Mouse (Mus musculus): ENCODE results near the gene Tex101. TPM values are rescaled to one million over a fixed set of nuclear protein-coding genes. Genes with fewer than 3 reads are reported as not detected.
"Not testable (repeated sequence)": the region's sequence is repeated elsewhere in the genome, so short reads cannot be mapped to it uniquely, and the experiment has no call there.

Tex101 gene
- total and polyA plus RNA-seq, 3 experiments, result not detected

GRCm38 (mm10) chr7:24621193-24621592 is 55.3 kb downstream of the Tex101 start:
- no peak overlapping the region for H3K27ac ChIP-seq (ENCODE audit: insufficient read depth, low read depth)
- no peaks in the 10 kb centered on the region for H3K27me3 ChIP-seq (replicated peaks)
- no peaks in the 10 kb centered on the region for H3K79me2 ChIP-seq (replicated peaks; ENCODE audit: control insufficient read depth, extremely low read depth, insufficient read depth, poor library complexity, severe bottlenecking)
- H3K4me3 ChIP-seq (replicated peaks in 1 of 3; ENCODE audit: low read depth in 2 of 3, low read length in 2 of 3, poor library complexity in 1 of 3), result no peak overlapping the region
- DNase-seq (ENCODE audit: extremely low read depth), result no peak
- peaks cover 10 to 65% of the 10 kb centered on the region in 2 experiments for H3K36me3 ChIP-seq (replicated peaks in 1 of 2; ENCODE audit: control insufficient read depth in 1 of 2, insufficient read depth in 1 of 2, low read length in 1 of 2)
- H3K4me2 ChIP-seq (ENCODE audit: insufficient read depth, low read depth, poor library complexity, severe bottlenecking), result no peak overlapping the region
- peaks cover 12% of the 10 kb centered on the region for H3K9me3 ChIP-seq (replicated peaks; ENCODE audit: low read length)
- dilution Hi-C loops (cut with MboI; ENCODE audit: extremely low pct_ligation_motif_present, extremely low pct_unique_long_range_greater_than_20kb, low sequenced_read_pairs) (no loop called here), in situ Hi-C loops (cut with MboI; ENCODE audit: low pct_ligation_motif_present, low pct_unique_long_range_greater_than_20kb, low sequenced_read_pairs) (no loop called here)
- no peak overlapping the region for H3K9ac ChIP-seq (ENCODE audit: insufficient read depth, low read depth)
- TF ChIP-seq SIN3A (IDR thresholded peaks at IDR 0.05; ENCODE audit: low read length) (no peak), RAD21 (IDR thresholded peaks at IDR 0.05; ENCODE audit: low read depth, low read length) (peak; percentile 8), PAX5 (IDR thresholded peaks at IDR 0.05; ENCODE audit: low read length) (no peak), CTCF (conservative IDR thresholded peaks at IDR 0.05 in 1 of 2, IDR thresholded peaks at IDR 0.05 in 1 of 2; ENCODE audit: low read depth in 2 of 2, low read length in 2 of 2) (peak; percentile 18 to 32; a peak in 2 of 4 replicates)
- H3K4me1 ChIP-seq (ENCODE audit: control insufficient read depth in 1 of 2, insufficient read depth in 2 of 2), result peaks cover 0 to 17% of the 10 kb centered on the region in 2 experiments; a peak in 2 of 4 replicates

DNA sequence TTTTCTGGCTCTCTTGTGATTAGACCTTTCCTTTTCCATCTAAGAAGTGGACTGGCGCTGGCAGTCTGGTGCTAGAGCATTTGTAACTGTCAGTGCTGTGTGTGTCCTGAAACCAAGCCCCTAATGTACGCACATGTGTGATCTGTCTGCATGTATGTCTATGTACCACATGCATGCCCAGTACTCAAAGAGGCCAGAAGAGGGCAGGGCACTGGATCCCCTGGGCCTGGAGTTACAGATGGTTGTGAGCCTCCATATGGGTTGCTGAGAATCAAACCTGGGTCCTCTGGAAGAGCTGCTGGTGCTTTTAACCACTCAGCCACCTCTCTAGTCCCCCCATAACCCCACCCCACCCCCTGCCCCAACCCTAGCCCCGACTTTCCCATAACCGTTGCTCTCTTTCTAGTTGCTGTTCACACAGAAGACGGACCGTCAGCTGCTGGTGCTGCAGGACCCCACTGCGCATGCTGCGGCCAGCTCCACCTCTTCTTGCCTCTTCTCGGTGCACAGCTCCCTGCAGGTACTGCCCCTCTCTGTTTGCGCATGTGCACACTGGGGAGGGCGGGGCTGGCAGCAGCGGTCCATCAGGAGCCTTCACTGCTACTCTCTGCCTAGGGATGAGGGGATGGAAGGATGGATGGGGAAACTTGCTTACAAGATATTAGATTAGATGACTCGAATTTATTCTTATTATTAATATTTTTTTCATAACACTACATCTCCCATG is 56.6 kb downstream of the Tex101 start:
- H3K9me3 ChIP-seq (replicated peaks; ENCODE audit: low read length), result peaks cover 12% of the 10 kb centered on the region
- no peak overlapping the region for H3K27ac ChIP-seq (ENCODE audit: insufficient read depth, low read depth)
- H3K36me3 ChIP-seq (replicated peaks in 1 of 2; ENCODE audit: control insufficient read depth in 1 of 2, insufficient read depth in 1 of 2, low read length in 1 of 2), result peaks cover 10 to 58% of the 10 kb centered on the region in 2 experiments
- H3K4me1 ChIP-seq (ENCODE audit: control insufficient read depth in 1 of 2, insufficient read depth in 2 of 2), result peaks cover 0 to 17% of the 10 kb centered on the region in 2 experiments; a peak in 2 of 4 replicates
- H3K79me2 ChIP-seq (replicated peaks; ENCODE audit: control insufficient read depth, extremely low read depth, insufficient read depth, poor library complexity, severe bottlenecking), result no peaks in the 10 kb centered on the region
- no peak for TF ChIP-seq MXI1 (IDR thresholded peaks at IDR 0.05; ENCODE audit: low read depth, low read length)
- no peak for TF ChIP-seq RCOR1 (conservative IDR thresholded peaks at IDR 0.05; ENCODE audit: low read depth, low read length)
- no peak for TF ChIP-seq JUN (IDR thresholded peaks at IDR 0.05; ENCODE audit: insufficient read depth, low read depth, low read length)
- no peak for TF ChIP-seq GABPA (IDR thresholded peaks at IDR 0.05; ENCODE audit: insufficient replicate concordance, low read depth, low read length)
- no peak for TF ChIP-seq TCF12 (IDR thresholded peaks at IDR 0.05; ENCODE audit: low read depth, low read length)
- TF ChIP-seq SMC3 (IDR thresholded peaks at IDR 0.05; ENCODE audit: low read depth, low read length), result no peak
- no peak for TF ChIP-seq E2F4 (IDR thresholded peaks at IDR 0.05; ENCODE audit: insufficient replicate concordance, low read depth, low read length)
- no peak for TF ChIP-seq EP300 (IDR thresholded peaks at IDR 0.05; ENCODE audit: low read length)
- TF ChIP-seq TBP (conservative IDR thresholded peaks at IDR 0.05; ENCODE audit: low read depth, low read length), result no peak
- no peak for TF ChIP-seq CHD2 (IDR thresholded peaks at IDR 0.05; ENCODE audit: low read length)
- no peak for TF ChIP-seq KAT2A (IDR thresholded peaks at IDR 0.05; ENCODE audit: insufficient replicate concordance, low read length)
- TF ChIP-seq MAZ (IDR thresholded peaks at IDR 0.05; ENCODE audit: low read depth, low read length), result no peak
- TF ChIP-seq ZNF384 (IDR thresholded peaks at IDR 0.05; ENCODE audit: low read depth, low read length), result no peak
- no peak for TF ChIP-seq MAFK (IDR thresholded peaks at IDR 0.05; ENCODE audit: insufficient replicate concordance, low read length)
- TF ChIP-seq HCFC1 (IDR thresholded peaks at IDR 0.05; ENCODE audit: low read depth, low read length), result no peak
- in situ Hi-C loops (cut with MboI; ENCODE audit: low pct_ligation_motif_present, low pct_unique_long_range_greater_than_20kb, low sequenced_read_pairs), result no loop called here
- dilution Hi-C loops (cut with MboI; ENCODE audit: extremely low pct_ligation_motif_present, extremely low pct_unique_long_range_greater_than_20kb, low sequenced_read_pairs), result no loop called here
- no peaks in the 10 kb centered on the region for H3K27me3 ChIP-seq (replicated peaks)
- H3K4me3 ChIP-seq (replicated peaks in 1 of 3; ENCODE audit: low read depth in 2 of 3, low read length in 2 of 3, poor library complexity in 1 of 3), result no peak overlapping the region
- no peak overlapping the region for H3K4me2 ChIP-seq (ENCODE audit: insufficient read depth, low read depth, poor library complexity, severe bottlenecking)
- DNase-seq (ENCODE audit: extremely low read depth), result no peak
- H3K9ac ChIP-seq (ENCODE audit: insufficient read depth, low read depth), result no peak overlapping the region

DNA sequence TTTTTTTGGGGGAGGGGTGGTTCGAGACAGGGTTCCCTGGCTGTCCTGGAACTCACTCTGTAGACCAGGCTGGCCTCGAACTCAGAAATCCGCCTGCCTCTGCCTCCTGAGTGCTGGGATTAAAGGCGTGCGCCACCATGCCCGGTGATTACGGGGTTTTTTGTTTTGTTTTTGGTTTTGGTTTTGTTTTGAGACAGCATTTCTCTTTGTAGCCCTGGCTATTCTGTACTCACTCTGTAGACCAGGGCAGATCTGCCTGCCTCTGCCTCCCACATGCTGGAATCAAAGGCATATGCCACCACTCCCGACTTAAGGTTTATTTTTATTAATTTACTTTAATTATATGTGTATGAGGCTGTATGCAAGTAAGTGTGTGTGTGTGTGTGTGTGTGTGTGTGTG is 58.1 kb downstream of the Tex101 start:
- peaks cover 12% of the 10 kb centered on the region for H3K9me3 ChIP-seq (replicated peaks; ENCODE audit: low read length)
- H3K79me2 ChIP-seq (replicated peaks; ENCODE audit: control insufficient read depth, extremely low read depth, insufficient read depth, poor library complexity, severe bottlenecking); in situ Hi-C loops (cut with MboI; ENCODE audit: low pct_ligation_motif_present, low pct_unique_long_range_greater_than_20kb, low sequenced_read_pairs); H3K27me3 ChIP-seq (replicated peaks); H3K9ac ChIP-seq (ENCODE audit: insufficient read depth, low read depth); H3K4me3 ChIP-seq (replicated peaks in 1 of 3; ENCODE audit: low read depth in 2 of 3, low read length in 2 of 3, poor library complexity in 1 of 3); H3K27ac ChIP-seq (ENCODE audit: insufficient read depth, low read depth); DNase-seq (ENCODE audit: extremely low read depth); H3K4me2 ChIP-seq (ENCODE audit: insufficient read depth, low read depth, poor library complexity, severe bottlenecking); dilution Hi-C loops (cut with MboI; ENCODE audit: extremely low pct_ligation_motif_present, extremely low pct_unique_long_range_greater_than_20kb, low sequenced_read_pairs): not testable (repeated sequence)
- peaks cover 10 to 49% of the 10 kb centered on the region in 2 experiments for H3K36me3 ChIP-seq (replicated peaks in 1 of 2; ENCODE audit: control insufficient read depth in 1 of 2, insufficient read depth in 1 of 2, low read length in 1 of 2)
- peaks cover 0 to 17% of the 10 kb centered on the region in 2 experiments; a peak in 2 of 4 replicates for H3K4me1 ChIP-seq (ENCODE audit: control insufficient read depth in 1 of 2, insufficient read depth in 2 of 2)
